Mouse (Mus musculus): Measurements from ENCODE around the gene Olfr314.
"Not testable (repeated sequence)": the region's sequence is repeated elsewhere in the genome, so short reads cannot be mapped to it uniquely, and the experiment has no call there.

Olfr314 gene

GRCm38 (mm10) chr11:58782480-58783089, at the start of gene Olfr314:
TSS of gene Olfr314 (plus strand) at chr11:58782952.
- DNase-seq (ENCODE audit: inconsistent age in 2 of 2, low spot score in 1 of 2) = no peak

- DNase-seq (ENCODE audit: inconsistent age in 2 of 2, low spot score in 1 of 2) = no peak
Observed at GRCm38 (mm10) chr11:58733372-58733771, 49.4 kb upstream of the Olfr314 start.

GRCm38 (mm10) chr11:58738792-58739262, 43.9 kb upstream of the Olfr314 start, which contains the start of gene Olfr317:
TSS of gene Olfr317 (minus strand) at chr11:58739212.
- DNase-seq (ENCODE audit: inconsistent age in 2 of 2, low spot score in 1 of 2) = no peak

GRCm38 (mm10) chr11:58751096-58751495, 31.7 kb upstream of the Olfr314 start:
- DNase-seq (ENCODE audit: inconsistent age in 2 of 2, low spot score in 1 of 2) = not testable (repeated sequence)

- no peak for DNase-seq (ENCODE audit: inconsistent age in 2 of 2, low spot score in 1 of 2)
Observed at GRCm38 (mm10) chr11:58752434-58752833, 30.3 kb upstream of the Olfr314 start, which contains the start of gene Olfr316. TSS of gene Olfr316 (plus strand) at chr11:58752734.

GRCm38 (mm10) chr11:58772888-58773287, 9.9 kb upstream of the Olfr314 start, which contains the start of gene Olfr315:
TSS of gene Olfr315 (plus strand) at chr11:58773188.
- no peak for DNase-seq (ENCODE audit: inconsistent age in 2 of 2, low spot score in 1 of 2)

GRCm38 (mm10) chr11:58784182-58784581, 1.4 kb downstream of the Olfr314 start:
- DNase-seq (ENCODE audit: inconsistent age in 2 of 2, low spot score in 1 of 2) = no peak

- no peak for DNase-seq (ENCODE audit: inconsistent age in 2 of 2, low spot score in 1 of 2)
Observed at GRCm38 (mm10) chr11:58787651-58788050, 4.9 kb downstream of the Olfr314 start.

- DNase-seq (ENCODE audit: inconsistent age in 2 of 2, low spot score in 1 of 2) = no peak
Observed at GRCm38 (mm10) chr11:58788346-58788745, 5.6 kb downstream of the Olfr314 start.

- DNase-seq (ENCODE audit: inconsistent age in 2 of 2, low spot score in 1 of 2) = no peak
Observed at GRCm38 (mm10) chr11:58789532-58789931, 6.8 kb downstream of the Olfr314 start.

GRCm38 (mm10) chr11:58790053-58790452, 7.3 kb downstream of the Olfr314 start:
- no peak for DNase-seq (ENCODE audit: inconsistent age in 2 of 2, low spot score in 1 of 2)

GRCm38 (mm10) chr11:58790646-58791045, 7.9 kb downstream of the Olfr314 start:
- DNase-seq (ENCODE audit: inconsistent age in 2 of 2, low spot score in 1 of 2) = no peak

- DNase-seq (ENCODE audit: inconsistent age in 2 of 2, low spot score in 1 of 2) = no peak
Observed at GRCm38 (mm10) chr11:58795856-58796255, 13.1 kb downstream of the Olfr314 start.

- DNase-seq (ENCODE audit: inconsistent age in 2 of 2, low spot score in 1 of 2) = no peak
Observed at GRCm38 (mm10) chr11:58796850-58797249, 14.1 kb downstream of the Olfr314 start.

GRCm38 (mm10) chr11:58799747-58800146, 17.0 kb downstream of the Olfr314 start:
- DNase-seq (ENCODE audit: inconsistent age in 2 of 2, low spot score in 1 of 2) = no peak

- peak; percentile 24 to 41 for DNase-seq (ENCODE audit: inconsistent age in 2 of 2, low spot score in 1 of 2)
Observed at GRCm38 (mm10) chr11:58801558-58802228, 18.9 kb downstream of the Olfr314 start, which contains the start of gene Fam183b. TSS of gene Fam183b (minus strand) at chr11:58801960.

GRCm38 (mm10) chr11:58803871-58804270, 21.1 kb downstream of the Olfr314 start:
- DNase-seq (ENCODE audit: inconsistent age in 2 of 2, low spot score in 1 of 2) = no peak

GRCm38 (mm10) chr11:58804393-58804792, 21.6 kb downstream of the Olfr314 start:
- DNase-seq (ENCODE audit: inconsistent age in 2 of 2, low spot score in 1 of 2) = no peak

- DNase-seq (ENCODE audit: inconsistent age in 2 of 2, low spot score in 1 of 2) = no peak
Observed at GRCm38 (mm10) chr11:58812001-58812400, 29.2 kb downstream of the Olfr314 start.

- DNase-seq (ENCODE audit: inconsistent age in 2 of 2, low spot score in 1 of 2) = not testable (repeated sequence)
Observed at GRCm38 (mm10) chr11:58814700-58815099, 31.9 kb downstream of the Olfr314 start, which contains the start of gene Olfr313. TSS of gene Olfr313 (plus strand) at chr11:58815000.

- no peak for DNase-seq (ENCODE audit: inconsistent age in 2 of 2, low spot score in 1 of 2)
Observed at GRCm38 (mm10) chr11:58815676-58816075, 32.9 kb downstream of the Olfr314 start.

- not testable (repeated sequence) for DNase-seq (ENCODE audit: inconsistent age in 2 of 2, low spot score in 1 of 2)
Observed at GRCm38 (mm10) chr11:58828937-58829336, 46.2 kb downstream of the Olfr314 start, which contains the start of gene Olfr312. TSS of gene Olfr312 (plus strand) at chr11:58829237.

Data from adrenal gland, adult (tissue).